Mouse (Mus musculus): ENCODE measurements at regions not wholly inside any gene's neighbourhood (a gene's known extent, or its start where the extent isn't known, plus 50 kb on each side); places are given as distances from the start of the nearest gene placed in this dataset.

DNA sequence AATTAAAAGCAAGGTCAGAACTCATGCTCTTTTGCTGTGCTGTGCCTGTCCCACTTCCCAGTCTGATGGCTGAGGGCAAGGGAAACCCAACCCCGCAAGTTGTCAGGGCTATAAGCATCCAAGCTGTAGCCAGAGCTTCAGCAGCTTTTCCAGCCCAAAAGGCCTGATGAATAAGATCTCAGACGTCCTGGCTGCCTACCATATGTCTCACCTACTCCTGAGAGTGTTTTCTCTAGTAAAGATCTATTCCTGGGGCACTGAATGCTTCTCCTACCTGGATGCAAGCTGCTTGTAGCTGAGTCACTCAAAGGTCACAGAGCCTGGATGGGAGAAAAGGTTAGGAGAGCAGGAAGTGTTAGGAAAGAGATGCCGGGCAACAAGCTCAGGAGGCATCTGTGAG is 92.4 kb upstream of the Glrp1 start:
- H3K9me3 ChIP-seq (ENCODE audit: control insufficient read depth, low read length), result no peaks in the 10 kb centered on the region
- no peaks in the 10 kb centered on the region for H3K27me3 ChIP-seq (ENCODE audit: control insufficient read depth, insufficient read depth, low read length)
- no peak overlapping the region for H3K27ac ChIP-seq (ENCODE audit: low read depth, low read length)
- DNase-seq (ENCODE audit: low spot score), result no peak
- no peak overlapping the region for H3K9ac ChIP-seq (ENCODE audit: low read length)
- ATAC-seq (replicated peaks; ENCODE audit: low FRiP score), result no peak
- H3K4me2 ChIP-seq (ENCODE audit: low read depth, low read length, severe bottlenecking), result no peak overlapping the region
- no peaks in the 10 kb centered on the region for H3K36me3 ChIP-seq (ENCODE audit: control insufficient read depth, insufficient read depth, low read length)
- WGBS, result 77% methylated on average over 3 of the region's 3 CpGs
- H3K4me1 ChIP-seq (replicated peaks; ENCODE audit: control insufficient read depth, insufficient read depth, low read length), result no peaks in the 10 kb centered on the region
- H3K4me3 ChIP-seq (ENCODE audit: low read depth, low read length), result no peak overlapping the region

DNA sequence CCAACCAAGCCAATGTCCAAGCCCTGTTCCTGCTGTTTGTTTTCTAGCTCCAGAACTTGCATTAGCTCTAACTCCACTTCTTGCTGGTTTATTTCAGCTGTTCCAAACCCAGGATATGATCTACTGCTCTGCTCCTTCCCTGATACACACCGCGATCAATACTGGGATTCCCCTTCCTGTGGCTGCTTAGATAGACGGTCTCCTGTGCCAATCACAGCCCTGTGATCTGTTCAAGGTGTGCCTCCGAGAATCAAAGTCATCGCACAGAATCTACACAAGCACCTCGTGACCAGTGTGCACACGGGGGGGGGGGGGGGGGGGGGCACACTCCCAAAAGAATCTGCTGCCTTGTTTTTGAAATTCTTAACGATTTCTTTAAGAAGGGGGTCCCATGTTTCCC is 91.9 kb upstream of the Glrp1 start:
- H3K27me3 ChIP-seq (ENCODE audit: control insufficient read depth, insufficient read depth, low read length), result no peaks in the 10 kb centered on the region
- WGBS, result 75% methylated on average over 8 of the region's 8 CpGs
- no peak overlapping the region for H3K4me2 ChIP-seq (ENCODE audit: low read depth, low read length, severe bottlenecking)
- H3K36me3 ChIP-seq (ENCODE audit: control insufficient read depth, insufficient read depth, low read length), result no peaks in the 10 kb centered on the region
- H3K4me3 ChIP-seq (ENCODE audit: low read depth, low read length), result no peak overlapping the region
- no peak overlapping the region for H3K27ac ChIP-seq (ENCODE audit: low read depth, low read length)
- H3K9ac ChIP-seq (ENCODE audit: low read length), result no peak overlapping the region
- H3K9me3 ChIP-seq (ENCODE audit: control insufficient read depth, low read length), result no peaks in the 10 kb centered on the region
- no peak for DNase-seq (ENCODE audit: low spot score)
- ATAC-seq (replicated peaks; ENCODE audit: low FRiP score), result no peak
- no peaks in the 10 kb centered on the region for H3K4me1 ChIP-seq (replicated peaks; ENCODE audit: control insufficient read depth, insufficient read depth, low read length)

DNA sequence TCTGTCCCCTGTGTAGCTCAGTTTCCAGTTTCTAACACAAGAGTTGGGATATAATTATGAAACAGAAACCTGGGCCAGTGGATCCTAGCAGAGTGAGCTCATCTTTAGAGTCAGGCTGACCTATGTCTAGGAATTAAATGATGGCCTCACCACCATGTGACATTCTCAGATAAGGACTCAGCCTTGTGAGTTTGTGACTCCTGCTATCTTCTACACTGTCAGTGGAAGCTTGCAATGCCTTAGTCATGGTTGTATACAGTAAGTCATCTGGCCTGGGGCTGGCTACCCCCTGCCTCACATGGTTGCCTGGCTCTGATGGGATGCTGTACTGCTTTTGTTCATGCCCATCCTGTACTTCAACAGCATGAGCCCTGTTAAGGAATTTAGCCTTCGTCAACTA is 90.3 kb upstream of the Glrp1 start:
- 88% methylated on average over 1 of the region's 1 CpGs for WGBS
- H3K4me1 ChIP-seq (replicated peaks; ENCODE audit: control insufficient read depth, insufficient read depth, low read length), result no peaks in the 10 kb centered on the region
- no peak overlapping the region for H3K27ac ChIP-seq (ENCODE audit: low read depth, low read length)
- H3K27me3 ChIP-seq (ENCODE audit: control insufficient read depth, insufficient read depth, low read length), result no peaks in the 10 kb centered on the region
- H3K36me3 ChIP-seq (ENCODE audit: control insufficient read depth, insufficient read depth, low read length), result no peaks in the 10 kb centered on the region
- H3K4me3 ChIP-seq (ENCODE audit: low read depth, low read length), result no peak overlapping the region
- no peak overlapping the region for H3K9ac ChIP-seq (ENCODE audit: low read length)
- no peak overlapping the region for H3K4me2 ChIP-seq (ENCODE audit: low read depth, low read length, severe bottlenecking)
- ATAC-seq (replicated peaks; ENCODE audit: low FRiP score) (no peak), DNase-seq (ENCODE audit: low spot score) (no peak)
- H3K9me3 ChIP-seq (ENCODE audit: control insufficient read depth, low read length), result no peaks in the 10 kb centered on the region

DNA sequence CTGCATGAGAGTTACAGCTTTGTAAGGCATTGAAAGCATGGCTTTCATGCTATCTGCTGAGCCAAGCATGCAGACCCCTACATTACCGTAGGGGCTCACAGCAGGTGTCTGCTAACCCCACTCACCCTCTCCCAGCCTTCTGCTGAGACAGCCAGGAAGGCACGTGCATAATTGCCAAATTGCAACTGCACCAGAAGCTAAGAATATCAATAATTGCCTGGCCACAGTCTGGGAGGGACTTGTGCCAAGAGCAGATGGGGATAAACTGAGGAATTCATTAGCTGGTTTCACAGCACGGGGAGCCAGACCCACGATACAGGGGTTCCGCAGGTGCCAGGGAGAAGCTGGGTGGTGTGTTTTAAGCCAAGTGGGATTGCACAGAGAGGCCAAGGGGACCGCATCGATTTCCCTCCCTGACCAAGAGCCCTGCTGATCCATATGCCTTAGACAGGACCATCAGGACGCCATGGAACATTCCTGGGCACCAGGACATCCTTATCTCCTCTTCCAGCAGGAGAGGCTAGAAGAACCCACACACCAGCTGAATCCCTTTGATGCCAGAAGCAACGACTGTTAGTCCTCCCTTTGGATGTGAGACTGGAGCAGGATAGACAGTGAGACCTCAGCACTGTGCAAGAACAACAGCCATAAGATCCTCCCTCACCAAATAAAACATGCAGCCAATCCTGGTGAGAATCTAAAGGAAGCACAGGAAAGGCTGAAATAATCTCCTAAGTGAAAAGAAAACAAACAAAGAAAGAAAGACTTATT is 84.8 kb upstream of the Glrp1 start:
- Histone ChIP-seq H3K4me2 (ENCODE audit: low read depth, low read length, severe bottlenecking) (no peak overlapping the region), H3K27me3 (ENCODE audit: control insufficient read depth, insufficient read depth, low read length) (no peaks in the 10 kb centered on the region), H3K4me1 (replicated peaks; ENCODE audit: control insufficient read depth, insufficient read depth, low read length) (no peaks in the 10 kb centered on the region), H3K4me3 (ENCODE audit: low read depth, low read length) (no peak overlapping the region), H3K36me3 (ENCODE audit: control insufficient read depth, insufficient read depth, low read length) (no peaks in the 10 kb centered on the region), H3K9ac (ENCODE audit: low read length) (no peak overlapping the region), H3K27ac (ENCODE audit: low read depth, low read length) (no peak overlapping the region), H3K9me3 (ENCODE audit: control insufficient read depth, low read length) (no peaks in the 10 kb centered on the region)
- WGBS, result 47% methylated on average over 9 of the region's 9 CpGs
- ATAC-seq (replicated peaks; ENCODE audit: low FRiP score), result no peak
- no peak for DNase-seq (ENCODE audit: low spot score)

DNA sequence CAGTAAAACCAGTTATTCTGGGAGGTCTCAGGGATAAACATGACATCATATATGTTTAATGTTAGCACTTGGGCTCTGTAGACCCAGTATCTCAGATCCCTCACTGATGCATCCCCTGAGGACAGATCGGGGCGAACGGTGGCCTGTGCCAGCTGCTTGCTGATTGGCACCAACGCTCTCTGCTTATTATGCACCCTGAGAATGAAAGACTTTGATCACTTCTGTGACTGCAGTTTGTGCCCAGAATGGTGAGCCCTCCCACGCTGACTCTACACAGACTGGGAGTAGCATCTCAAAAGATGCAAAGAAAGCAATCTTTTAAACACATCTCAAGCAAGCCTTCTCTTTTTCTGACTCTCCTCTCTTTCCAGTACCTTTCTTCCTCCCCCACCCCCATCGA is 82.2 kb upstream of the Glrp1 start:
- H3K36me3 ChIP-seq (ENCODE audit: control insufficient read depth, insufficient read depth, low read length), result no peaks in the 10 kb centered on the region
- H3K9me3 ChIP-seq (ENCODE audit: control insufficient read depth, low read length), result no peaks in the 10 kb centered on the region
- H3K4me2 ChIP-seq (ENCODE audit: low read depth, low read length, severe bottlenecking), result no peak overlapping the region
- no peak overlapping the region for H3K27ac ChIP-seq (ENCODE audit: low read depth, low read length)
- H3K4me3 ChIP-seq (ENCODE audit: low read depth, low read length), result no peak overlapping the region
- H3K4me1 ChIP-seq (replicated peaks; ENCODE audit: control insufficient read depth, insufficient read depth, low read length), result no peaks in the 10 kb centered on the region
- no peak overlapping the region for H3K9ac ChIP-seq (ENCODE audit: low read length)
- 85% methylated on average over 6 of the region's 6 CpGs for WGBS
- H3K27me3 ChIP-seq (ENCODE audit: control insufficient read depth, insufficient read depth, low read length), result no peaks in the 10 kb centered on the region
- DNase-seq (ENCODE audit: low spot score) (no peak), ATAC-seq (replicated peaks; ENCODE audit: low FRiP score) (no peak)

DNA sequence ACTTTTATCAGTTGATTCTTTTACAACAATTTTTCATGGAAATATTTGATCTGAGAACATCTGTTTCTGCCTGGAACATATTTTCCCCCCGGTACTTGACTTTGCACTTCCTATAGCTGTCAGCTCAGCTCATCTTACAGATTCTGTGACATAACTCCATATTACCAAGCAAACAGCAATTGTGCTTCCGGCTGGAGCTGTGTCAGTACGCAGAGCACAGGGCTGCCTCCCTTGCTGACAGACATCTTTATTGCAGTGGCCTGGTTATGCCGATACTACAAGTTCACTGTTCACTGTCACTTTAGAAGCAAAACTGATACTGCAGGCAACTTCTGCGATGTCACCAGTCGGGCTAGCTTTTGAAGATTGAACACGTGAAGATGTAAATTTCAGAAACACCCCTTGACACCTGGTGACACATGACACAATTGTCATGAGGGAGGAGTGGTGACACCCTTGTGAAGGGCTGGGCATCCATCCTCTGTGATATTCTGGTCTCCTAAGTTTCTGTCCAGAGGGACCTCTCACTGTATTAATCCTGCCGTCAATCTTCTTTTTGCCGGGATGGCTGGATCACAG is 81.0 kb upstream of the Glrp1 start:
- H3K4me1 ChIP-seq (replicated peaks; ENCODE audit: control insufficient read depth, insufficient read depth, low read length), result no peaks in the 10 kb centered on the region
- H3K27me3 ChIP-seq (ENCODE audit: control insufficient read depth, insufficient read depth, low read length), result no peaks in the 10 kb centered on the region
- no peak overlapping the region for H3K4me2 ChIP-seq (ENCODE audit: low read depth, low read length, severe bottlenecking)
- WGBS, result 83% methylated on average over 9 of the region's 9 CpGs
- no peaks in the 10 kb centered on the region for H3K36me3 ChIP-seq (ENCODE audit: control insufficient read depth, insufficient read depth, low read length)
- no peak for DNase-seq (ENCODE audit: low spot score)
- no peaks in the 10 kb centered on the region for H3K9me3 ChIP-seq (ENCODE audit: control insufficient read depth, low read length)
- no peak overlapping the region for H3K4me3 ChIP-seq (ENCODE audit: low read depth, low read length)
- H3K9ac ChIP-seq (ENCODE audit: low read length), result no peak overlapping the region
- no peak for ATAC-seq (replicated peaks; ENCODE audit: low FRiP score)
- no peak overlapping the region for H3K27ac ChIP-seq (ENCODE audit: low read depth, low read length)

DNA sequence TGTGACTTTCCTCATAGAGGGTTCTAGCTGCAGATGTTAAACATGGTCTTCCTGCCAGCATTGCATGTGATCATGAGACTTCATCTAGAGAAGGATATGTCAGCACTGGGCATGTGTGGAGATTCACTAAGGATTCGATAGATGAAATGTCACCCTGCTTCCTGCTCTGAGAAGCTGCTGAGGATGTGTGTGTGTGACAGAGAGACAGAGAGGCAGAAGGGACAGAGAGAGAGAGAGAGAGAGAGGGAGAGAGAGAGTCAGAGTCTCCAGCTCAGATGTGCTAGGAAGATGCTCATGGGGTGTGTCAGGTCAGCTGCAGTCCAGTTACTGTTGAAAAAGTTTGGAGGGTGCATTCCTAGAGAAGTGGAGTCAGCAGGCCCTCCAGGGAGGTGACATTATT is 78.9 kb upstream of the Glrp1 start:
- H3K9me3 ChIP-seq (ENCODE audit: control insufficient read depth, low read length), result no peaks in the 10 kb centered on the region
- no peak overlapping the region for H3K4me2 ChIP-seq (ENCODE audit: low read depth, low read length, severe bottlenecking)
- ATAC-seq (replicated peaks; ENCODE audit: low FRiP score) (no peak), DNase-seq (ENCODE audit: low spot score) (no peak)
- H3K9ac ChIP-seq (ENCODE audit: low read length), result no peak overlapping the region
- H3K27ac ChIP-seq (ENCODE audit: low read depth, low read length), result no peak overlapping the region
- no peaks in the 10 kb centered on the region for H3K4me1 ChIP-seq (replicated peaks; ENCODE audit: control insufficient read depth, insufficient read depth, low read length)
- no peaks in the 10 kb centered on the region for H3K27me3 ChIP-seq (ENCODE audit: control insufficient read depth, insufficient read depth, low read length)
- no peak overlapping the region for H3K4me3 ChIP-seq (ENCODE audit: low read depth, low read length)
- 75% methylated on average over 1 of the region's 1 CpGs for WGBS
- H3K36me3 ChIP-seq (ENCODE audit: control insufficient read depth, insufficient read depth, low read length), result no peaks in the 10 kb centered on the region

DNA sequence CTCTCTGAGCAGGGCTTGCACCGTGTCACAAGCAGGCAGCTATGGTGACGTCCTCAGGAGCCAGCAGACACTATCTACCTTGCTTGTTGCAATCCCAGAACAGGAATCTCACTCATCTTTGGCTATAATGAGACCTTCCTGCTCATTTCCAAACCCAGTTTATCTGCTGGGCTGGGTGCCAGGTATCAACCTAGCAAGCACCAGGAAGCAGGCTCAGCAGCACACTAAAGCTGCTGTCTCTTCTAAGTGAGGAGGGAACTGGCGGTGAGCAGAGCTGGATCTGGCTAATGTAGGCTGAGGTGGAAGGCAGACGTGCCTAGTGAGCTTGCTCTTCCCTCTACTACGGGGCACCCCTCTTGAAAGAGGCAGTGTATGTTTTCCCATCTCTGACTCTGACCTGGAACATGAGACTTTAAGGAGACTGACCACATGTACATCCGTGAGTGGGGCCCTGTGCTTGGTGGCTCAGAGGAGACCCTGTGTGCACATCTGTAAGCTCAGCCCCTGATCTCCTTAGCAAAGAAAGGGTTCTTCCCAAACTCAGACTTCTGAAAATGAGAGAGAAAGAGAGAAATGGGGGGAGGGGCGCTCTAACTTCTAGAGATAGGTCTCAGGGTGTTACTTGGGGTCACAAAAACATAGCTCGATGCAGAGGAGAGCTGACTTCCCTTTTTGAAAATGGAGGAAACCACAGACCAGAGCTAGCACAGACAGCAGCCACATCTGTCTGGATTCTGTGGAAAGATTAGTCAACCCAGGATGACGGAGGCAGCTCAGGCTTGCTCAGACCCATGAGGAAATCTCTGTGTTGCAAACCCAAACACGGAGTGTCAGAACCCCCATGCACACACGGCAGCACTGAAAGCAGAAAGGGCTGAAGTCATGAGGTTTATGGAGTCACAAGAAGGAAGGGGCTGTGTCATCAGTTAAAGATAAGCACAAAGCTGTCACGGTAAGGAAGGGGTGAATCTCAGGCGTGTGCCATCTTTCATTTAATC is 77.3 kb upstream of the Glrp1 start:
- H3K4me2 ChIP-seq (ENCODE audit: low read depth, low read length, severe bottlenecking), result no peak overlapping the region
- ATAC-seq (replicated peaks; ENCODE audit: low FRiP score) (no peak), DNase-seq (ENCODE audit: low spot score) (no peak)
- WGBS, result 87% methylated on average over 13 of the region's 13 CpGs
- H3K4me1 ChIP-seq (replicated peaks; ENCODE audit: control insufficient read depth, insufficient read depth, low read length), result no peaks in the 10 kb centered on the region
- H3K9me3 ChIP-seq (ENCODE audit: control insufficient read depth, low read length), result no peaks in the 10 kb centered on the region
- no peak overlapping the region for H3K27ac ChIP-seq (ENCODE audit: low read depth, low read length)
- H3K4me3 ChIP-seq (ENCODE audit: low read depth, low read length), result no peak overlapping the region
- no peak overlapping the region for H3K9ac ChIP-seq (ENCODE audit: low read length)
- no peaks in the 10 kb centered on the region for H3K36me3 ChIP-seq (ENCODE audit: control insufficient read depth, insufficient read depth, low read length)
- no peaks in the 10 kb centered on the region for H3K27me3 ChIP-seq (ENCODE audit: control insufficient read depth, insufficient read depth, low read length)
